Mouse (Mus musculus) cerebral cortex, adult 2 months (tissue): ENCODE data around the gene Slit2.

Experiments used
- WGBS: fragments of 180-500 bp; shearing (Covaris S2); methylation state at CpG from one replicate; pipeline ENCODE4 v1.1.7; 2018; 5-methylcytosine and 5-hydroxymethylcytosine counted together

The Slit2 gene

DNA sequence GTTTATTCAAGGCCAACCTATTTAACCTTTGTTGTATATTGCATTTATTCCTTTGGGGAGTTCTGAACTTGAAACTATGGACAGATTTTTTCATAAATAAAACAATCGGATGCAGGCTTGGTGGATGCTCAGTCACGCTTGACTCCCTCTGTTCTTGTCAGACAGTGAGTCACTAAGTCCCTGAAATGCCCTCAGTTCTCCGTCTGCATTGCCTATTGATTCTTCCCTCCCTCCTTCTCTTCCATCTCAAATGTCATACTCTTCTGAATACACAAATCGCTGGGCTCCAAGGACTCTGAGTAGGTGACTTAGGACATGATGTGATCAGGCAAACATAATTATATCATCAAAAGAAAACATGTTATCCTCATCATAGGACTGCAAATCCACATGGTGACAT is 251.8 kb downstream of the Slit2 start:
- WGBS: 60% methylated on average over 4 of the region's 4 CpGs

- WGBS: 89% methylated on average over 6 of the region's 6 CpGs
Observed at GRCm38 (mm10) chr5:48235270-48235669, 252.3 kb downstream of the Slit2 start.

- WGBS: 31% methylated on average over 6 of the region's 6 CpGs
Observed at GRCm38 (mm10) chr5:48240751-48241150, 257.8 kb downstream of the Slit2 start.

GRCm38 (mm10) chr5:48248327-48248726 is 265.4 kb downstream of the Slit2 start:
- 84% methylated on average over 4 of the region's 4 CpGs for WGBS

DNA sequence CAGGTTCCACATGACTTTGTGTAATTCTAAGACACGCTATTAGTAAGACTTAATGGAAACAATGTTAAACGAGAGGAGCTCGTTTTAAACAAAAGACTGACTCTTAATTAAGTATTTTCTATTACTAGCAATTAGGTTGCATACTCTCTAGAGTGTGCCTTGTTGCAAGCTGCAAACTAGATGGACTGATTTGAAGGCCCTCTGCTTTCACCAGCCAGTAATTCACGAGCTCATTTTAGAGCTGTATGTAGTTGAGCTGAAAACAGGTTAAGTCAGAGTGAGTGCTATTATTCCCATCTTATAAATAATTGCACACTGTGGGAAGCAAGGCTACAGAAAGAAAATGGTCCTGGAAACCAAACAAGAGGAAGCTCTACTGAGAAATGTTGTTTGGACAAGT is 294.6 kb downstream of the Slit2 start:
- 57% methylated on average over 4 of the region's 4 CpGs for WGBS

DNA sequence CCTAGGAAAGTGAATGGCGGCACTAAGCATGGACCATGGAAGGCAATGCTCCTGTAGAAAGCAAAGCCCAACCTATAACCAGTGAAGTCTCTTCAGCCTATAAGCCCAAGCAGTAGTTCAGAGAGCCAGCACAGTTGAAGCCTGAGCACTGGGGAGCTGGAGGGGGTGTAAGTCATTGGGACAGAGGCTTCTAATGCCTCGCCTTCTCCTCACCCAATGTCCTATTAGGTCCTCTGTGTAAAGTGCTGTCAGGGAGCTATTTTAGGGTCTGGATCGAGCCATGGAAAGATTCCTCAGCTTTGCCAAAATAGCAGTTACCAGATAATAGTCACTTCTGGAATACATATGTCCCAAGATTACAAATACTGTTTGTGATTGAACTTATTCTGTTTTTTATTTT is 318.2 kb downstream of the Slit2 start:
- WGBS: 94% methylated on average over 3 of the region's 3 CpGs

DNA sequence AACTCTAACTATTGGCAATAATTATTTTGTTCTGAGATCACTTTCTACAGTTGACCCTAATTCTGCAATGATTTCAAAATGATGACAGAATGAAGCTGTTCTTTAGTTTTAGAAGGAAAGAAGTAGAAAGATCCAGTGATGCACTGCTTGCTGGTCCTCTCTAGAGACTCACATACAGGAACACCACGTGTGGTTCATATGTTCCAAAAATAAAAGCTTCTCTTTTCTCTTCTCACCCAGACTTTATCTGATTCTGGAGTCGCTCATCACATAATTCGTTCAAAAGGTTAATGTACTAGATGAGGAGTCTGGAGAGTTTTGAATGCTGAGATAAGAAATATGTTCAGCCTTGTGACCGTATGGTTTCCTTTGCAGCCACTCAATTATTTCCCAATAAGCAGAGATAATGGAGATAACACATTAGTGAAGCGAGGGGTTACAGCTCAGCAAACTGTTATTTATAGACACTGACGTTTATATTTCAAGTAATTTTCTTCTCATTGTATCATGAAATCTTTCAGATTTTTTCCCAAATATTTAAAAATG is 332.2 kb downstream of the Slit2 start:
- 73% methylated on average over 6 of the region's 6 CpGs for WGBS

DNA sequence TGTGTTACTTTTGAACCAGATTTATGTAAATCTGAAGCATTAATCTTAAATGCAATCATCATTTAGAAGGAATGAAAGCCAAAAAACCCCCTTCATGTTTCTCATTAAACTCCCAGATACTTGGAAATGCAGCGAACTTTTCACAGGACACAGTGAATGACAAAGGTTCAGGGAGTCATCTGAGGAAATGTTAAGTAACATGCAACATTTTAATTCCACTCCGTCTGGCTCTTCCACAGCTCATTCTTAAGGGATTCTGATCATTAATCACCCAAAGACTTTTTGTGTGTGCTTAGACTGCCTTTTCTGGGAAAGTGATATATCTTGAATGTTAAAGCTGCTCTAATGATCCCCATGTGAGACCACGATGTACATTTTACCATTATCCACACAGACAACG is 337.7 kb downstream of the Slit2 start:
- WGBS: 81% methylated on average over 4 of the region's 4 CpGs

DNA sequence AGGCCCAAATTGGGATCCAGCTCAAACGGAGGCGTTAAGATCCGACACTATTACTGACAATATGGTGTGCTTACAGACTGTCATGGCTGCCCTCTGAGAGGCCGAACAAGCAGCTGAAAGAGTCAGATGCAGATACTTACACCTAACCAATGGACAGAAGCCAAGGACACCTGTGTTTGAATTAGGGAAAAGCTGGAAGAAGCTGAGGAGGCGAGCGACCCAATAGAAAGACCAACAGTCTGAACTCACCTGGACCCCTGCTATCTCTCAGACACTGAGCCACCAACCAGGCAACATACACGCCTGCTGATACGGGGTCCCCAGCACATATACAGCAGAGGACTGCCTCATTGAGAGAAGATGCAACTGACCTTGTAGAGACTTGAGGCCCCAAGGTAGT is 344.7 kb downstream of the Slit2 start, which contains the start of gene 5730480H06Rik:
5730480H06Rik (plus strand) TSS at position 301 of the 400 bp plus-strand sequence.
- WGBS: 95% methylated on average over 8 of the region's 8 CpGs

- WGBS: 92% methylated on average over 2 of the region's 2 CpGs
Observed at GRCm38 (mm10) chr5:48329751-48330150, 346.8 kb downstream of the Slit2 start.

GRCm38 (mm10) chr5:48330817-48331216 is 347.9 kb downstream of the Slit2 start:
- 89% methylated on average over 2 of the region's 2 CpGs for WGBS

- 78% methylated on average over 5 of the region's 5 CpGs for WGBS
Observed at GRCm38 (mm10) chr5:48331441-48331840, 348.5 kb downstream of the Slit2 start.

GRCm38 (mm10) chr5:48333407-48333806 is 350.5 kb downstream of the Slit2 start:
- WGBS: 97% methylated on average over 3 of the region's 3 CpGs

DNA sequence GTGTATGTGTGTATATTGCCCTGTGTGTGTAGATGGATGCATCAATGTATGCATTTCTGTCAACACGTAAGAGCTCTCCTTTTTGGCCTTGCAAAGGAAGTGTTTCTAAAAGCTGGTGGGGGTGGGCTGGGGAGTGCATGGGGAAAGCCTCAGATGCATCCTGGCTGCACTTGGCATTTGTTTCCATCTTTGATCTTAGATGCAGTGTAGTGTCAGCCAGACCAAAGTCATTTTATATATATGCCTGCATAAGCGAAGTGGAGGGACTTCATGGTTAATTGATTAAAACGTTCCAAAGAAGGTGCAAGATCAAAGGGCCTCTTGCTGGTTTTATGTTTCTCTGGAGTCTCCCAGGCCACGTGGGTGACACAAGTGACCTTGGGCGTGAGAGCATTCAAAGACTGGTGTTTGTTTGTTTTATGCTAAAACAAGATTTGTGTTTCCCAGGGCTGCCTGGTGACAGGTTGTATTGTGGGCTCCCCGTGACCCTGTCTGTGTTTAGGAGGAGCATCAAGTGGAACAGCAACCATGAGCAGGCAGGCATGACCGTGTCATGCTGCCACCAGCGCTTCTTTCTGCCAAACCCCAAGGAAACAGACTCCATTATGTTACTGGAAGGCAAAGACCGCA is 351.1 kb downstream of the Slit2 start:
- 62% methylated on average over 9 of the region's 9 CpGs for WGBS

DNA sequence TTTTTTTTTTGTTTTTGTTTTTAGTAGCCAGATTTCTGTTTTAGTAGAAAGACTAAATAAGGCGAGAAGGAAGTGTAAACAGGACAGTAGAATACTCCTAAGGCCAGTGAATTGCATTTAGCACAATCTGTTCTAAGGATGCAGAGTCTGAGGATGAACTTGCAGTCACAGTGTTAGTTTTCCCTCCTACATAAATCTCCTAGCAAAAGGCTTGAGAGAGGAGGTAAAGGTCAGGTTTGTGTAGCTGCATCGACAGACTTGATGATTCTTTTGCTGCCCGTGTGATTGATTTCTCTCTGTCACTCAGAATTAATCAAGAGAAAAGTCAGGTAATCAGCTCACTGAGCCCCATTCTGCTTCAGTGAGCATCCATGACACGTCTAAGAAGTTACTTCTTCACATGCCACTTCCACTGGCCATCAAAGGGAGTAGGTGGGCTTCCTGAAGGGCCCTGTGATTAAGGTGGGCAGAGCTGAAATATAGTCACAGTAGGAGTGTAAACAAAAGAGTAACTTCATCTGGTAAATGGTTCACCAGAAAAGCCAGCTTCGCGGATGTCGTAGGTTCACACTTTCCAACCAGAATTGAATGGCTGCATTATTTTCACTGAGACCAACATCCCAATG is 358.0 kb downstream of the Slit2 start:
- 69% methylated on average over 7 of the region's 7 CpGs for whole genome bisulfite sequencing

DNA sequence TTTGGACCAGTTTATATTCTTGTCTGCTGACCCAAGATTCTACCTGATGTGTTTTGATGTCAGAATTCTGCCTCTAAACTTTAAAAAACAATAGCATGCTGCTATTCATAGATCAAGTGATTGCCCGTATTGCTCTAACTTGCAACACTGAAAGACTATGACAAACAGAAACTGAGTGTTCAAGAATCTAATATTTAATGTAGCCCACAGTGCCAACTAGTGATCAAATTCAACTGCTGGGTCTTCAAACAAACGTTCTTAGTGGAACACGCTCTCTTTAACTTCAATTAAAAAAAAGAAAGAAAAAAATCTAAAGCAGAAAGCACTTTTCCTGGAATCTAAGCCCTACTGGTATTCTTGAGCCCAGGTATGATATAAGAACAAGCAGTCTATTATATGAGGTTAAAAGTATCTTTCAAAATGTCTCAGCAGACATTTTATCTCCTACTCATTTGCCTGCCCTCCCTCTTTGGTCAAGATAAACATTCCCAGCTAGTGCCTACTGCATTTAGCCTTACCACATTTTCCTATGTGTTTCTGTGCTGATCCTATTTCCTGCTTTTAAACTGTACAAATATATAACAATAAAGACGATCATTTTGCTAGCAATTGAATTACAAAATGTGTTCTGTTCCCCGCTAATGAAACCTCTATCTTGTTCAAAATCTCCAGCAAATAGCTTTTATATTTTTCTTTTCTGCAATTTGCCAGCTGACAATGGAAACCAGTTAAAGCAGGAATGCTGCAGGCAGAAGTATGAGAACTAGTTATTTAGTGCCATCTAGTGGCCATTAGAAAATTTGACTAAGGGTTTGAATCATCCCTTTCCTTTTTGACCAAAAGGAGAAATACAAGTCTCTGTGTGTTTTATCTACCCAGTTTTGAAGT is 362.4 kb downstream of the Slit2 start:
- WGBS: 41% methylated on average over 5 of the region's 5 CpGs

- WGBS: 94% methylated on average over 2 of the region's 2 CpGs
Observed at GRCm38 (mm10) chr5:48345983-48346648, 363.2 kb downstream of the Slit2 start.

DNA sequence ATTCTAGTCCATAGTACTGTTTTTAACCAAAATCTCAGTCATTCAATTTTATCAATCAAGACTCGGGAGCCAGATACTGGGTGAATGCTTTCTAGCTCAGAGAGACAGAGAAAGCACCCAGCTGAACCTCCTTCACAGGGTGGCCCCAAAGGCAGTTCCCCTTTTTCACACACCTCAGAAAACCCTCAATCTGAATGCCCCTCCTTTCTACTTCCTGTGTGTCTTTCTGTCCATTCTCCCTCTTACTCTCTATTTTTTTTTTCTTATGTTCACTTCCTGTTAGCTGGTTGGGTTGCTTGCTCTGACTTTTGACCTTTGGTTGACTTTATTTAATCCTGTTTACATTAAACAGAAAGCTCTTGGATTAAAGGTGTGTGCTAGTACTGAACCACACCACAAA is 366.4 kb downstream of the Slit2 start:
- WGBS: 96% methylated on average over 1 of the region's 1 CpGs
